Mouse (Mus musculus): Measurements from ENCODE around the gene Cep164. TPM values are rescaled to one million over a fixed set of nuclear protein-coding genes. Genes with fewer than 3 reads are reported as not detected.

Gene Cep164
- polyA plus RNA-seq, 1 experiment from 2014 or later = 15.2 TPM

DNA sequence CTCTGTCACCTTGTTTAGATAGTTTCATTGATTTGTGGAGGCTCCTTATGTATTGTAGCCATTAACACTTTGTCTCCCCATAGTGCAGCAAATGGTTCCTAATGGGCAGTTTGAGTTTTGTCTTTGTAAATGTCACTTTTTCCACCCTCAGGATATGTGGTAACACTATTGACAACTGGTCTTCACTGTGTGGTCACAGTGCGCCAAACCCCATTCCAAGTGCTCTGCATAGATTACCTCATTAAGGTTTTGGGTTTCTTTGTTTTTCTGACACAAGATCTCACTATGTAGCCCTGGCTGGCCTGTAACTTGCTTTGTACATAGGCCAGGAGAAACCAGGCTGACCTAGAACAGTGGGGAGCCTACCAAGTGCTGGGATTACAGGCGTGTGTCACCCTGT, 4.4 kb upstream of the Cep164 start:
- 92% methylated on average over 2 of the region's 2 CpGs for WGBS

DNA sequence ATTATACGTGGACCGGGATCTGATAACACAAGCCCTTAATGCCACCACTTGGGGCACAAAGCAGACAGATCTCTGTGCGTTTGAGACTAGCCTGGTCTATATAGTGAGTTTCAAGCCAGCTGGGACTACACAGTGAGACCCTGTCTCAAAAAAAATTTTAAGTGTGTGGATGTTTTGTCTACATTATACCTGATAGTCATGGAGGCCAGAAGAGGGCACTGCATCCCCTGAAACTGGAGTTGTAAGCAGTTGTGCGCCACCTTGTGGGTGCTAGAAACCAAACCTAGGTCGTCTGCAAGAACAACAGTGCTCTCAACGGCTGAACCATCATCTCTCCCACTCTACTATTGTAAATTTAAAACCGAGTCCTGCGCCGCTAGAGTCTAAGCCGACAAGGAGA, 616 bp upstream of the Cep164 start:
- WGBS = 29% methylated on average over 10 of the region's 10 CpGs
- Histone ChIP-seq H3K27me3 (no peaks in the 10 kb centered on the region), H3K4me1 (replicated peaks) (peaks cover 15% of the 10 kb centered on the region), H3K4me2 (peak overlapping the region; percentile 85), H3K36me3 (no peaks in the 10 kb centered on the region), H3K9ac (no peak overlapping the region), H3K9me3 (no peaks in the 10 kb centered on the region), H3K4me3 (peak overlapping the region; percentile 64), H3K27ac (replicated peaks) (peak overlapping the region; percentile 24; the same call in 1 of the 2 replicates)
- peak; percentile 55 for ATAC-seq (ENCODE audit: low read depth)

More for the DNA sequence above, 4.4 kb upstream of the Cep164 start:
- no peaks in the 10 kb centered on the region for H3K9me3 ChIP-seq
- H3K4me3 ChIP-seq = no peak overlapping the region
- ATAC-seq (ENCODE audit: low read depth) = no peak
- H3K4me1 ChIP-seq (replicated peaks) = peaks cover 1% of the 10 kb centered on the region; the same call in 1 of the 2 replicates
- no peaks in the 10 kb centered on the region for H3K27me3 ChIP-seq
- no peaks in the 10 kb centered on the region for H3K36me3 ChIP-seq
- no peak overlapping the region for H3K4me2 ChIP-seq
- no peak overlapping the region for H3K27ac ChIP-seq (replicated peaks)
- no peak overlapping the region for H3K9ac ChIP-seq

DNA sequence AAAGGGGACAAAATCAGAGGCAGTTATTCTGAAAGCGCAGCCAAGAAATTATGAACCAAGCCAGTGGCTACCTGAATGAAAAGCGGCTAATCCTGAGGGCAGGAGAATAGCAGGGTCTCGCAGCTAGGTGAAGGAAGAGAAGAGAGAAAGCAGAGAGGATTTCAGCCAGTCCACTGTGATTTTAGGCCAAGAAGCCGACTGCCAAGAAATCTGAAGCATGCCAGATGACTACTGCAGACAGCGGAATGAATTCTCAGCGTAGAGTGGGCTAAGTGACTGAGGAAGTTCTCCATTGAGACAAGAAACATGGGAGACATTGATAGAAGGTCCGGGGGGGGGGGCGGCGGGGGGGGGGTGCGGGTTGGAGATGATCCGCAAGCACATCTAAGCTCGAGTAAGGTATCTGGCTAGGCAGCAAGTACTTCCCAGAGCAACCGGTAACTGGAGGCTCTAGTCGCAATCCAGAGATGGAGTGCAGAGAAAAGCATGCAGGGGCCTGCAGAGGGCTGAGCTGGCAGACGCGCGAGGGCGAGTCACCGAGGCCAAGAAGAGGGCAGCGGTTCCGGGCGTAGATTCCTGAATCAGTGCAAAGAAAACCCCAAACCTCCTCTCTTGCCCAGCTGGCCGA, 714 bp downstream of the Cep164 start:
- WGBS = 9% methylated on average over 21 of the region's 23 CpGs
- Histone ChIP-seq H3K36me3 (peaks cover 7% of the 10 kb centered on the region; the same call in 1 of the 2 replicates), H3K9me3 (no peaks in the 10 kb centered on the region), H3K27ac (replicated peaks) (peak overlapping the region; percentile 54), H3K9ac (peak overlapping the region; percentile 76), H3K27me3 (no peaks in the 10 kb centered on the region), H3K4me2 (peak overlapping the region; percentile 85), H3K4me1 (replicated peaks) (peaks cover 15% of the 10 kb centered on the region), H3K4me3 (peak overlapping the region; percentile 64)
- peak; percentile 52; the same call in 1 of the 2 replicates for ATAC-seq (ENCODE audit: low read depth)

DNA sequence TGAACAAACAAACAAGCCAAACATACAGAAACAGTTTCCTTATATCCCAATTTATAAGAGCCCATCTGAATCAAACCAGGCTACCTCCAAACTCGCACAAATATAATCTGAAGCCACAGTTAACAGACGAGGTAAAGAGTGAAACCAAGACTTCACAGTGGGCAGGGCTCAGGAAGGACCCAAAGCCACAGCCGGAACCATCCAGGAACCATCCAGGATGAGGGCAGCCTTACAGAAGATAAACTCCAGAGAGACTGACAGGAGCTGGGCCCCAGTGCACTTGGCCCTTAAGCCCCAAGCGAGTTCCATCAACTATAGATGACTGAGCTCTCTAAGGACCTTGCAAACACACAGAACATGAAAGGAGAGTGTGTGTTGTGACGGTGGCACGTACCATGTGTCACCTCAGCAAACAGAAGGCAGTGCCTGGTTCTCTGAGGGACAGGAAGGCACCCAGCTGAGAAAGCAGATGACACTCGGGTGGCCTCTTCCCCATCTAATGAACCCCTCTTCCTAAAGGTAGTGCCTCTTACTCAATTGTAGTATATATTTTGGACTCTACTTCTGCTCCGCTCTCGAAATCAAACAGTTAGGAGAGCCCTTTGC, 10.0 kb downstream of the Cep164 start:
- peaks cover 39% of the 10 kb centered on the region for H3K36me3 ChIP-seq
- H3K9me3 ChIP-seq = no peaks in the 10 kb centered on the region
- no peak overlapping the region for H3K4me2 ChIP-seq
- no peaks in the 10 kb centered on the region for H3K27me3 ChIP-seq
- H3K4me1 ChIP-seq (replicated peaks) = 0 out of 2 replicates have a peak, but pooled peaks cover 4% of the 10 kb centered on the region
- no peak overlapping the region for H3K27ac ChIP-seq (replicated peaks)
- no peak overlapping the region for H3K4me3 ChIP-seq
- no peak overlapping the region for H3K9ac ChIP-seq
- ATAC-seq (ENCODE audit: low read depth) = no peak
- WGBS = 87% methylated on average over 9 of the region's 9 CpGs

DNA sequence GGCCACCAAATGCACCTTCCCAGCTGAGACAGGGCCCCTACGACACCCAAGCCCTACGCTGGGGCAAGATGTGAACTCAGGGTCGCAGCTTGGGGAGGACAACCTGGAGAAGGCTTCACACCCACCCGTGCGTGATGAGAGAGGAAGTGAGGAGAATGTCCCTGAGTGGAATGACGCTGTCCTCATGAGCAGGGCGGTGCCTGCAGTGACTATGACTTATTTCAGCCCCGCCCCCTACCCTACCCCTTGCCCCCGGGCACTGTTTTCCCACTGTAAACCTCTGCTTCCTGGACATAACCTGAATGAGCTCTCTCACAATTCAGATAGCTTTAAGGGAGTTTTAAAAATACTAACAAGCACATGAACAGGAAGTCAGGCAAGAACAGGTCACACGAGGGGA, 13.0 kb downstream of the Cep164 start:
- Histone ChIP-seq H3K4me2 (no peak overlapping the region), H3K4me1 (replicated peaks) (0 out of 2 replicates have a peak, but pooled peaks cover 4% of the 10 kb centered on the region), H3K36me3 (peaks cover 20% of the 10 kb centered on the region), H3K4me3 (no peak overlapping the region), H3K27me3 (no peaks in the 10 kb centered on the region), H3K27ac (replicated peaks) (no peak overlapping the region), H3K9me3 (no peaks in the 10 kb centered on the region), H3K9ac (no peak overlapping the region)
- no peak for ATAC-seq (ENCODE audit: low read depth)
- 80% methylated on average over 10 of the region's 10 CpGs for WGBS

DNA sequence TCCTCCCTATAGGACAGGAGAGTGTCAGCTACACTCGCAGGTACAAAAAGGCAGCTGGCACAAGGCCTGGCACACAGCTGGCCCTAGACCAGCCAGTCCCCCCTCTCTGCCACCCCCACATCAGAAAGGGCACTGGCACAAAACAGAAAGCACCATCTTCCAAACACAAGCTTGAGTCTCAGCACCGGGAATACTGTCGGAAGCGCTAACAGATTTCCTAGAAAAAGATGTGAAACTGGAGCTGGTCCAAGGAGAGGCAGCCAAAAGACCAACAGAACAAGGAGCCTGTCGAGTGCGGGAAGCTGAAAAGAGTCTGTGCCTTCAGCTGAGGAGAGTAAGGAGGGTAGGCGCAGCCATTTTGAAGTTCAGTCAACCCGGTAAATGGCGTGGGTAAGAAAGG, 13.4 kb downstream of the Cep164 start:
- WGBS = 82% methylated on average over 9 of the region's 9 CpGs
- ATAC-seq (ENCODE audit: low read depth) = no peak
- peaks cover 20% of the 10 kb centered on the region for H3K36me3 ChIP-seq
- 0 out of 2 replicates have a peak, but pooled peaks cover 4% of the 10 kb centered on the region for H3K4me1 ChIP-seq (replicated peaks)
- no peaks in the 10 kb centered on the region for H3K9me3 ChIP-seq
- no peak overlapping the region for H3K27ac ChIP-seq (replicated peaks)
- no peak overlapping the region for H3K4me3 ChIP-seq
- H3K9ac ChIP-seq = no peak overlapping the region
- no peak overlapping the region for H3K4me2 ChIP-seq
- no peaks in the 10 kb centered on the region for H3K27me3 ChIP-seq

DNA sequence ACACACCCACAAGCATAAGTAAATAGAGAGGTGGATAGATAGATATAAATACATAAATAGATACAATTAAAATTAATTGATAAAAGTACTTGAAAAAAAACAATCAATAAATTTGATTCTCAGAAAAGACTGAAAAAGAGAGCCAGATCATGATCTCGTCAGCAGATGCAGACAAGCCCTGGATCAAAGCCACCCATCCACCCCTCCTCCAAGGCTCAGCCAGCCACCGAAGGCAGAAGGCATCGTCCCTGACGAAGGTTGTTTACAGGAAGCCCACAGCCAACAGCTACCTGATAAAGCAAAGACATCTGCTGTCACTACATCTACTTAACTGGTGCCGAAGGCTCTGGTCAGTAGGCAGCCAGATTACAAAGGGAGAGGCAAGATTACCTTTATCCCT, 16.5 kb downstream of the Cep164 start:
- H3K4me3 ChIP-seq = no peak overlapping the region
- H3K27me3 ChIP-seq = no peaks in the 10 kb centered on the region
- no peak overlapping the region for H3K4me2 ChIP-seq
- no peak for ATAC-seq (ENCODE audit: low read depth)
- H3K4me1 ChIP-seq (replicated peaks) = 0 out of 2 replicates have a peak, but pooled peaks cover 4% of the 10 kb centered on the region
- WGBS = 85% methylated on average over 5 of the region's 5 CpGs
- no peak overlapping the region for H3K27ac ChIP-seq (replicated peaks)
- no peaks in the 10 kb centered on the region for H3K9me3 ChIP-seq
- H3K36me3 ChIP-seq = peaks cover 18% of the 10 kb centered on the region
- H3K9ac ChIP-seq = no peak overlapping the region

DNA sequence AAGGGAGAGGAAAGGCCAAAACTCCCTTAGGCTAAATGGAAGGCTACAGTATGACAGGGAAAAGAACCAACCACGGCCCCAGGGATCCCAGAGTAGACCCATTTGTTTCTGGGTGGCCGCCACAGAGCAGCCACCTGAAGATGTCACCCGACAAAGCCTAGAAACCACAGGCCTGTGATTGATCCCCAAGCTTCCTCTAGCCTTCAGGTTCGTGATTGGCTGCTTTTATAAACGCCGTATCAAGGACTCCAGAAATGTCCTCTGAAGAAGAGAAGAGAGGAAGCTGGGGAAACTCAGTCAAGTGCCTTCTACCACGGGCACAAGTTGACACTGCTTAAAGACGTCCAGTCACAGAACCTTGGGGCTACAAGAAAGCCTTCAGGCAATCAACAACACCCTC, 20.7 kb downstream of the Cep164 start:
- H3K4me1 ChIP-seq (replicated peaks) = no peaks in the 10 kb centered on the region
- H3K4me2 ChIP-seq = no peak overlapping the region
- ATAC-seq (ENCODE audit: low read depth) = no peak
- 84% methylated on average over 8 of the region's 8 CpGs for WGBS
- no peak overlapping the region for H3K4me3 ChIP-seq
- no peaks in the 10 kb centered on the region for H3K9me3 ChIP-seq
- no peak overlapping the region for H3K9ac ChIP-seq
- H3K27ac ChIP-seq (replicated peaks) = no peak overlapping the region
- H3K27me3 ChIP-seq = no peaks in the 10 kb centered on the region
- peaks cover 41% of the 10 kb centered on the region for H3K36me3 ChIP-seq

DNA sequence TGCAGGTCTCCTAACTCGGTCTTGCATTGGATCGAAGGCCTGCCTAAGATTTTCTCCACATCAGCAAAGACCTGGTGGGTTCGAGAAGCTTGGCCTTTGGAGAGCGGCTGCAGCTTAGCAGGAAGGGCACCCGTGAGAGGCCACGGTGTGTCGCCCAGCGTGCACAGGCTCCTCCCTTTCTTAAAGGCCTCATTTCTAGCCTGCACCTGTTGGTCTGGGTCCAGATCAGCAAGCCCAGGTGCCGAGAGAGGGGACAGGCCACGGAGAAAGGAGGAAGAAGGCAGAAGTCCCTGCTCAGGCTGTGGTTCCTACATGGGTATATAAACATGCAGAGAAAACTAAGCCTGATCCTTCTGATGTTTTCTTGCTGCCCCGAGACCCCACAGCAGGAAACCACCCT, 21.2 kb downstream of the Cep164 start:
- WGBS = 90% methylated on average over 11 of the region's 11 CpGs
- H3K4me1 ChIP-seq (replicated peaks) = no peaks in the 10 kb centered on the region
- no peaks in the 10 kb centered on the region for H3K9me3 ChIP-seq
- no peak overlapping the region for H3K27ac ChIP-seq (replicated peaks)
- ATAC-seq (ENCODE audit: low read depth) = no peak
- no peak overlapping the region for H3K9ac ChIP-seq
- peaks cover 44% of the 10 kb centered on the region for H3K36me3 ChIP-seq
- H3K4me2 ChIP-seq = no peak overlapping the region
- H3K27me3 ChIP-seq = no peaks in the 10 kb centered on the region
- no peak overlapping the region for H3K4me3 ChIP-seq

DNA sequence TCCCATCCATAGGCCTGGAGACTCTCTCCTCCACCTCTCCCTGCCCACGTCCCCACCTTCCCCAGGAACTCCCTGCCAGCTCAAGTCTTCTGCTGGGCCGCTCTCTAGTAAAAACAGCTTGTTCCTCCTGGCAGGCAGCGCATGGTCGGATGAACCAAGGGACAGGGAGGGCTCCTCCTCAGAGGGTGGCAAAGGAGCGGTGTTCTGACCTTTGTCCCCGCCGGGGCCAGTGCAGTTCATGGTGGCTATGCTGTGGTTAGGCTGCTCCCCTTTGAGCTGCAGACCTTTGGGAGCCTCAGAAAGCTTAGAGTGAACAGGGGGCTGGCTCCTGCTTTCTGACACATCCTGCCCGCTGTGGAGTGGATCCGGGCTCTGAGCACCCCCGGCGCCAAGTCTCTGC, 21.6 kb downstream of the Cep164 start:
- H3K36me3 ChIP-seq = peaks cover 44% of the 10 kb centered on the region
- H3K9me3 ChIP-seq = no peaks in the 10 kb centered on the region
- ATAC-seq (ENCODE audit: low read depth) = no peak
- H3K27me3 ChIP-seq = no peaks in the 10 kb centered on the region
- H3K4me2 ChIP-seq = no peak overlapping the region
- no peak overlapping the region for H3K9ac ChIP-seq
- no peak overlapping the region for H3K4me3 ChIP-seq
- WGBS = 93% methylated on average over 11 of the region's 11 CpGs
- H3K27ac ChIP-seq (replicated peaks) = no peak overlapping the region
- no peaks in the 10 kb centered on the region for H3K4me1 ChIP-seq (replicated peaks)

DNA sequence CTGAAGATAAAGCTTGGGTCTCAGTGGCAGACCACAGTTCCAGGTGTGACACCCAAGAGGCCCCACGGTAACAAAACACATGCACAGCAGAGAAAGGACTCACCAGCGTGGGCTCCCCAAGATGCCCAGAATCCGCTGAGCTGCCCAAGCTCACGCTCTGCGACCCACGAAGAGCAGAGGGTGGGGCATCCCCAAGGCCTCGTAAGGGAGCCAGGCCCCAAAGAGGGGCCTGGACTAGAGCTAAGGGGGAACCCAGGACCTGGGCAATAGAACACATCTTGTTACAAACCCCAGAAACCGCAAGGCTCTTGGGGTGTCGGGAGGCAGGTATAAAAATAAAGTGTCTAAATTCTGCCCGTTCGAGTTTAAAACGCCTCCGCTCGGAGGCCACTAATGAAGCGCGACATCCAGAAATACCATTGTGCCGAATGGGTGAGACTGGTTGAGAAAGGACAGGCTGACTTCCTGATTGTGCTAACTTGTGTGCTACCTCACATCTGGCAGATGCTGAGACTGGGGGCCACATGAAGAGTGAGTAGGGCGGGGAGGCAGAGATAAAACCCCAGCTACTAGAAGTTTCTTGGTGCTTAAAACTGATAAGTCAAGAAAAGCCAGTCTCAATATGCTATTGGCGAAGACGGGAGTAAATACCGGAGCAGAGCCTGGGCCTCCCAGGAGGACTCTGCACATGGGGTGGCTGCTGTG, 25.3 kb downstream of the Cep164 start:
- Histone ChIP-seq H3K27ac (replicated peaks) (no peak overlapping the region), H3K9me3 (no peaks in the 10 kb centered on the region), H3K4me3 (no peak overlapping the region), H3K27me3 (no peaks in the 10 kb centered on the region), H3K9ac (no peak overlapping the region), H3K4me1 (replicated peaks) (peaks cover 12% of the 10 kb centered on the region), H3K4me2 (no peak overlapping the region), H3K36me3 (peaks cover 54% of the 10 kb centered on the region)
- no peak for ATAC-seq (ENCODE audit: low read depth)
- 83% methylated on average over 21 of the region's 21 CpGs for WGBS

DNA sequence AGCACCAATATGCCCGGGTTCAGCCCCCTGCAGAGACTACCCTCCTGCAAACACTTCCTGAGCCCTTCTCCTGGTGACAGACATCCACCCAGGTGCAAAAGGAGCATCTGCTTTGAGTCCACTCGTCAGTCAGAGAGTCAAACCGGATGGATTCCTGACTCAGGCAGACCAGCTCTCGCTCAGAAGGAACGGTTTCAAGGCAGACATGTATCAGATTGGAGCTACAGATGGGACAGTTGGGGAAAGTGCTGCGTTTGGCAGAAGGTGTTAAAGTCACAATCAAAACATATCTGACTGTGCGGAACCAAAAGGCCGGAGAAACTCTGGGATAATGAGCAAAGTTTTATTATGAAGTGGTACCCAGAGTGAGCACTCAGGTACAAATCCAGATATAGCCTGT, 29.1 kb downstream of the Cep164 start:
- Histone ChIP-seq H3K36me3 (peaks cover 21% of the 10 kb centered on the region; the same call in 1 of the 2 replicates), H3K4me3 (no peak overlapping the region), H3K4me1 (replicated peaks) (peaks cover 16% of the 10 kb centered on the region), H3K27ac (replicated peaks) (no peak overlapping the region), H3K9me3 (no peaks in the 10 kb centered on the region), H3K4me2 (no peak overlapping the region), H3K9ac (no peak overlapping the region), H3K27me3 (no peaks in the 10 kb centered on the region)
- ATAC-seq (ENCODE audit: low read depth) = no peak
- 75% methylated on average over 8 of the region's 8 CpGs for WGBS

Data from neural tube, embryonic 13.5 days (tissue).